Mouse (Mus musculus): ENCODE data around the gene Olfr1160.

GRCm38 (mm10) chr2:87953000-87953399 is 55.1 kb downstream of the Olfr1160 start, which contains the start of gene Olfr1156:
- no peak for TF ChIP-seq GATA1 (IDR thresholded peaks at IDR 0.05; ENCODE audit: low read length)
- no peak for TF ChIP-seq TAL1 (IDR thresholded peaks at IDR 0.05; ENCODE audit: low read length)
